Mouse (Mus musculus) small intestine, adult 2 months (tissue): Measurements from ENCODE around the gene Bmp8b. TPM values are rescaled to one million over a fixed set of nuclear protein-coding genes. Genes with fewer than 3 reads are reported as not detected.

Experiments used
- H3K27ac ChIP-seq: fragments of 200-500 bp; 2 replicates; pipeline ENCODE4 v1.5.1; 2012; ENCODE audit warnings: low read depth, low read length, control low read depth, inconsistent platforms; ENCODE audit not compliant: insufficient read depth
- H3K27me3 ChIP-seq: fragments of 200-500 bp; 2 replicates; pipeline ENCODE4 v1.6.1; 2012; ENCODE audit warnings: mild to moderate bottlenecking, moderate library complexity, low read length, inconsistent platforms; ENCODE audit not compliant: control insufficient read depth, insufficient read depth
- H3K36me3 ChIP-seq: fragments of 200-500 bp; 2 replicates; pipeline ENCODE4 v1.6.1; 2012; ENCODE audit warnings: mild to moderate bottlenecking, low read length, control low read depth, inconsistent platforms; ENCODE audit not compliant: control insufficient read depth, insufficient read depth
- H3K4me1 ChIP-seq: fragments of 200-500 bp; 2 replicates; pipeline ENCODE4 v1.6.1; 2012; ENCODE audit warnings: low read length, inconsistent platforms, mixed read lengths; ENCODE audit not compliant: control insufficient read depth, insufficient read depth, insufficient read length
- H3K4me3 ChIP-seq: fragments of 200-500 bp; 2 replicates; pipeline ENCODE4 v1.5.1; 2012; ENCODE audit warnings: low read depth, mild to moderate bottlenecking, control low read depth, inconsistent platforms, low read length, moderate library complexity
- CTCF ChIP-seq: fragments of 200-500 bp; IDR thresholded peaks from 2 replicates; pipeline ENCODE4 v1.5.1; 2012; ENCODE audit warnings: low read depth, mild to moderate bottlenecking, control low read depth, inconsistent platforms, low read length, moderate library complexity, mixed read lengths; ENCODE audit not compliant: insufficient replicate concordance, insufficient read length; ENCODE audit errors: extremely low read depth
- POLR2A ChIP-seq: fragments of 200-500 bp; IDR thresholded peaks from 2 replicates; pipeline ENCODE4 v1.6.1; 2012; ENCODE audit warnings: low read depth, mild to moderate bottlenecking, control low read depth, inconsistent platforms, low read length, moderate library complexity
- WGBS: fragments of 180-500 bp; shearing (Covaris S2); methylation state at CpG from one replicate; pipeline ENCODE4 v1.1.7; 2018; 5-methylcytosine and 5-hydroxymethylcytosine counted together
- polyA plus RNA-seq: library from polyadenylated mRNA; depleted of rRNA; stranded (reverse); fragments of >200 nt; gene quantifications from 2 replicates; pipeline ENCODE4 v1.2.3, GENCODE M21; 2012; rRNA removed

The Bmp8b gene
- 2.0 and 19.3 TPM in 2 replicates for polyA plus RNA-seq

DNA sequence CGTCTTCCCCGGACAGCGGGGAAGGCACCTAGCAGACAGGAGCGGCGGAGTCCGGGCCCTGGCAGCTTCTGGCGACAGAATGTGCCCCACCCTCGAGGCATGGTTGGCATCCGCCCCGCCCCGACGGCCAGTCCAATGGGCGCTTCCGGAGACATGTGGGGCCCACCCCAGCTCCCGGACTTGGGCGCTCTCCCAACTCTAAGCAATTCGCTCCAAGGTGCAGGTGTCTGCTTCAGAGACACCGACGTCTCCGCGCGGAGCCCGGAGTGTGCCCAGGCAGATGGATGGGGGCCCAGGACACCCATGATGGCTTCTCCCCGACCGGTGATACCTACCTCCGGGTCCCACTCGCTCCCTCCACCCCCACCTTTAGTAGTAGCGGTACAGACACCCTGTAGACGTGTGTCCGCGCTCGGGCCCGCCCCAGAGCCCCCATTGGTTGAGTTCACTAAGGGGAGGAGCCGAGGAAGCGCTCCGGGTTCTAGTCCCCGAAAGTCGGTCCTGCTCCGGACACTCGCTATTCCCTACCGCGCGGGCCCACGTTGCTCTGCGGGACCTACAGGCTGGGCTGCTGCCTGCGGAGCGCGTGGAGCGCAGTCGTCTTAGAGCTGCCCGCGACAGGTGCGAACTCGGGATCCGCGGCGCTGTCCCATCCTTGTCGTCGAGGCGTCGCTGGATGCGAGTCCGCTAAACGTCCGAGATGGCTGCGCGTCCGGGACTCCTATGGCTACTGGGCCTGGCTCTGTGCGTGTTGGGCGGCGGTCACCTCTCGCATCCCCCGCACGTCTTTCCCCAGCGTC lies at the start of gene Bmp8b:
TSS of gene Bmp8b (plus strand) at position 515 of the 800 bp plus-strand sequence.
- Histone ChIP-seq H3K27me3 (peaks cover 15% of the 10 kb centered on the region), H3K36me3 (no peaks in the 10 kb centered on the region), H3K4me3 (peak within 1 kb of the TSS; percentile 54), H3K27ac (no peak within 1 kb of the TSS), H3K4me1 (peaks cover 12% of the 10 kb centered on the region)
- no peak for TF ChIP-seq POLR2A
- TF ChIP-seq CTCF = no peak
- WGBS = 4% methylated on average over 75 of the region's 75 CpGs

DNA sequence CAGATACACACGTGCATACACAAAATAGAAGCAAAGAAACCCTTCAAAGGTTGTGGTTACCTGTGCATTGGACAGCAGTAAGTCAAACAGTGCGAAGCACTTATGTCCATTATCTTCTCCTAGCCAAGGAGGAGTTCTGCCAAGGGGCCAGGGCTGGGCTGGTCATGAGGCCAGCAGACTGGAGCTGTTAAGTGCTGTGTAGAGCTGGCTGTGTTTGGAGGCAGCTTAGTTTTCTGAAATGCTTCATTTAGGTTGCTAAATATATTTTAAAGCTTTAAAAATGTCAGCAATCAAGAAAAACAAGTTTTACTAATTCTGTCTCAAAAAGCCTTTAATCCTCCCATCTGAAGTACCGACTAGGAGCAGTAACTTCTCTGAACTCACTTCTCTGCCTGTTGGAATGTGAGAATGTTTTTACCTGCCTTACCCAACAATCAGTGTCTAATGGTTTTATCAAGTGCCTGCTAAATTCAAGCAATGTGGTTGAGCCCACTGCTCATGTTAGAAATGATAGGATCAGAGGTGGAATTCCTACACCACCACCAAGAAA lies 48.3 kb upstream of the Bmp8b start:
- no peak for TF ChIP-seq POLR2A
- no peak for TF ChIP-seq CTCF
- Histone ChIP-seq H3K36me3 (peaks cover 33% of the 10 kb centered on the region), H3K27ac (no peak overlapping the region), H3K27me3 (no peaks in the 10 kb centered on the region), H3K4me3 (no peak overlapping the region), H3K4me1 (peaks cover 3% of the 10 kb centered on the region; the same call in 1 of the 2 replicates)
- 70% methylated on average over 3 of the region's 3 CpGs for WGBS

DNA sequence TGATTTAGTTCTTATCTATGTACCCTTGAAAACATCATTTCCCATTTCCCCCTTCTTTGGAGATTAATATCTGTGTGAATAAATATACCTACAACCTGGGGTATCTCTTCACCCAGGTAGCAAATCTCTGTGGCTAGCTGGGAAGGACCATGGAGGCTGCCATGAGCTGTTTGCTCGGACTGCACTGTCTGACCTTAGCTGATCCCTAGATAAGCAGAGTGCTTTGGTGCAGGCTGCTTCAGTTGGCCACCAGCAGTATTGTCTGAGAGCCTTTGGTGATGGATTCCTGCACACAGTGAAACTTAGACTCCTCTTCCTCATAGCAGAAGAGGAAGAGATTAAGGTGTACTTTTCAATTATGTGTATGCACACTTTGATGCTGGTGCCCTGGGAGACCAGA lies 47.0 kb upstream of the Bmp8b start:
- Histone ChIP-seq H3K27ac (no peak overlapping the region), H3K4me3 (no peak overlapping the region), H3K27me3 (no peaks in the 10 kb centered on the region), H3K36me3 (peaks cover 29% of the 10 kb centered on the region), H3K4me1 (peaks cover 3% of the 10 kb centered on the region; the same call in 1 of the 2 replicates)
- TF ChIP-seq POLR2A = no peak
- TF ChIP-seq CTCF = no peak
- WGBS = 13% methylated on average over 1 of the region's 1 CpGs

DNA sequence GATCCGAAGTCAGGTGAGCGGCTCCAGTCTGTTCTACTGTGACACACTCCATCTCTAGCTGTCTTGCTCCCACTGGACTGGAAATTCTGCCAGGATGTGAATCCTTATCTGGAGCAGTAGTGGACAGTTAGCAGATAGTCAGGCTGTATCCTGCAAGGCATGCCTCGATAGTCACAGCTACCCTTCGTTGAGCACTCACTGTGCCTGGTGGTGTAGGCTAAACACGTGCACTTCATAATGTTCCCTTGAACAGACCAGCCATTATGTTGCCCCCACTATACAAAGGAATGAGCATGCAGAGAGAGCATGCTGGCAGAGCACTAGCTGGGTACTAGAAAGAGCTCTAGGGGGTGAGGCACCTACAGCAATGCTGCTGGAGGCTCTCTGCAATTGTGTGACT lies 43.2 kb upstream of the Bmp8b start:
- no peak for TF ChIP-seq POLR2A
- no peak for TF ChIP-seq CTCF
- H3K4me3 ChIP-seq = no peak overlapping the region
- H3K27ac ChIP-seq = no peak overlapping the region
- peaks cover 3% of the 10 kb centered on the region; the same call in 1 of the 2 replicates for H3K4me1 ChIP-seq
- no peaks in the 10 kb centered on the region for H3K36me3 ChIP-seq
- no peaks in the 10 kb centered on the region for H3K27me3 ChIP-seq
- WGBS = 75% methylated on average over 5 of the region's 5 CpGs

DNA sequence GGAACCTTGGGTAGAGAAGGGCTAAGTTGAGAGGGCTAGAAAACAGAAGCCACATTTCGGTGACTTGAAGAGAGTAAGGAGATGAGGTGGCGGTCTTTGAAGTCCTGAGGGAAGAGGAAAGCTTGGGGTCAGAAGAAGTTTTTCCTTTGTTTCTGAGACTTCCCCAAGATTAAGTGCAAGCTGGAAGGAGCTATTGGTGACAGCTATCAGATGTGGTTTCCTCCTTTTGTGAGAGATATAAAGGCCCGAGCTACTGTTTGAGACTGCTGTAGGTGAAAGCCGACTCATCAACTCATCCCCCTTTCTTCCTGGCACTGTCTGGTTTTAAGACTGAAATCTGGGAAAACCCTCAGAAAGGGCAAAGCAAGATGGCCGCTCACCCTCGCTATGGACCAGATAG lies 36.3 kb upstream of the Bmp8b start:
- WGBS = 83% methylated on average over 6 of the region's 6 CpGs
- Histone ChIP-seq H3K36me3 (no peaks in the 10 kb centered on the region), H3K27me3 (no peaks in the 10 kb centered on the region), H3K27ac (no peak overlapping the region), H3K4me3 (no peak overlapping the region), H3K4me1 (no peaks in the 10 kb centered on the region)
- TF ChIP-seq POLR2A (no peak), CTCF (no peak)

DNA sequence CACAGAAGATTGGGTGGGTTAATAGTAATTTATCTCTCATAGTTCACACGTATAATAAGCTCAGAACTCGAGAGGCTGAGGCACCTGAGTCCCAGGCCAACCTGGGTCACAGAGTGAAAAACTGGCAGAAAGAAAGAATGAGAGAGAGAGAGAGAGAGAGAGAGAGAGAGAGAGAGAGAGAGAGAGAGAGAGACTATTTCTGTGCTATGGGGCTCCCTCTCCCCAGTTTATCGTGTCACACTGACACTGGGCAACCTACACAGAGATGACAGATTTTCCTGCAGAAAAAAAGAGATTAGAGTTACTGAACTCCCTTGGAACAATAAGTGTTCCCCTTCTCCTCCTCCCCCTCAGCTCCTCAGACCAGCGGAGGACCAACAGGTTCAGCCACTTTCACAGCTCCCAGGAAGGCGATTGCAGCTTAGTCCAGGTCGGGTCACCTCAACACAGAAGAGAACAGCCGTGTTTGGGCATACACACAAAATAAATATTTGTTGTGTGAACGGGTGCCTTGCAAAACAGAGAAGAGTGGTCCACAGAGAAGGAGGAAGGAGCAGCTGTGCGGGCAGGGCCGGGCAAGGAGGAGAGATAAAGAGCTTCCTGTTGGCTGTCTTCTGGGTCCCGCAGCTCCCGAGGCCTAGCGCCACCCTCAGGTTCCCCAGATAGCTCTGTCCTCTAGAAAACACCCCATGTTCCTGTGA lies 33.5 kb upstream of the Bmp8b start:
- no peak overlapping the region; the same call in 1 of the 2 replicates for H3K4me3 ChIP-seq
- no peaks in the 10 kb centered on the region for H3K36me3 ChIP-seq
- no peaks in the 10 kb centered on the region for H3K27me3 ChIP-seq
- TF ChIP-seq POLR2A = no peak
- peak; percentile 50; the same call in 1 of the 2 replicates for TF ChIP-seq CTCF
- 8% methylated on average over 13 of the region's 13 CpGs for WGBS
- H3K27ac ChIP-seq = no peak overlapping the region
- H3K4me1 ChIP-seq = no peaks in the 10 kb centered on the region

DNA sequence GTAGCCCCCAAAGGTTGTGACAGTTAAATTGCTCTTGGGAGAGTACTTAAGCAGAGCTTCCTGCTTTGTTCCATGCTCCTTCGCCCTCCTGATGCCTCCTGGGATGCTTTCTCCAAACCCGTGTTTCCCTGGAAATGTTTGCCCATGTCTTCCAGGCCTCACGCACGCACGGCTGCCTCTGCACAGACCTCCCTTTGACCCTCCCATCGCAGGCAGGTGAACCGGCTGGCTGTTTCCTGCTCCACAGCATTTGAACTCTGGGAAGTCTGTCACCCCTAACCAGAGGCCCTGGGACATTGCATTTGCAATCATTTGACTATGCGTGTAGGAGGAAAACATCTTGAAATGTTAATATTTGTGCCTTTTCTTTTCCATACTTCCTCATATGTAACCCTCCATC lies 28.0 kb upstream of the Bmp8b start:
- no peak for TF ChIP-seq POLR2A
- TF ChIP-seq CTCF = no peak
- Histone ChIP-seq H3K27ac (no peak overlapping the region), H3K36me3 (no peaks in the 10 kb centered on the region), H3K4me3 (no peak overlapping the region), H3K27me3 (no peaks in the 10 kb centered on the region), H3K4me1 (peaks cover 11% of the 10 kb centered on the region)
- 46% methylated on average over 8 of the region's 8 CpGs for WGBS
